ENCODE assay signal across 10 mouse cellular contexts in the genomic region with DNA sequence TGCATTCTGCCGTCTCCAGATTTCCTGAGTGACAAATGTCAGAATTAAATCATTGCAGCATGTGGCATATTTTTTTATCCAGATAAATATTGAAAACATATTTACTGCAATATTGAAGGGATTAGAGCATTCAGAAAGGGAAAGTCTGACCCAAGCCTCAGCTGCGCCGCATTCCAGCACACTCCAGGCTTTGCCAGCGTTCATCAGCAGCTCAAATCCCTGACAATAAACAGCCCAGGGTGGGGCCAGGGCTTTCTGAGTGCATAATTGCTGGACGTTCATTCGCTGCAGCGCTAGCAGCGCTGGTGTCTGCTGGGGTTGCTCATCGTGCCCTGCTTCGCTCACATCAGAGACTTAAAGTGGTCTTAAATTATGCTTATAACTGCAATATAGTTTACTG.
A peak's percentile ranks its signal among the peaks of the same experiment; 100 is the strongest.
DNase-seq lines count a peak whose midpoint lies in the region; ATAC-seq and TF ChIP-seq lines count a peak whose summit lies in the region.
"Had no signal": no experiment of that assay in that cellular context is flagged by ENCODE, and none has a peak within 500 bp of the region (broad histone marks: within the 10 kb centered on the region; RNA-seq: fewer than 3 reads in every experiment).

No protein-coding gene starts in this region.

- no peak for DNase-seq in heart, adult 11 months
- DNase-seq in urinary bladder, postnatal 14 days (ENCODE audit: low spot score): peak; percentile 27
- DNase-seq in urinary bladder, postnatal 10 days (ENCODE audit: low spot score): no peak
- peak; percentile 35 for DNase-seq in limb, embryonic 14.5 days (ENCODE audit: low spot score)
- DNase-seq in stomach, postnatal 0 days (ENCODE audit: low spot score): peak; percentile 14
- DNase-seq in frontal cortex, postnatal 36 days (ENCODE audit: low spot score in 2 of 2): no peak
- no peak for DNase-seq in right cerebral cortex, postnatal 10 days (ENCODE audit: low spot score in 2 of 2)
- DNase-seq: kidney, adult 11 months had no signal

- no peak for ATAC-seq in heart, embryonic 15.5 days (replicated peaks; ENCODE audit: insufficient number of reproducible peaks, insufficient read depth, low FRiP score, low read depth)
- no peak for ATAC-seq in limb, embryonic 14.5 days (ENCODE audit: low FRiP score, low read depth)
- no peak for ATAC-seq in stomach, postnatal 0 days (ENCODE audit: low FRiP score, low TSS enrichment)

- H3K9ac ChIP-seq in heart, embryonic 15.5 days: no peak overlapping the region
- H3K9ac ChIP-seq in limb, embryonic 14.5 days (ENCODE audit: low read depth, low read length, severe bottlenecking): no peak overlapping the region
- H3K9ac ChIP-seq in stomach, postnatal 0 days (ENCODE audit: low read length): no peak overlapping the region
- H3K9ac ChIP-seq: neural tube, embryonic 12.5 days had no signal

- H3K9me3 ChIP-seq in heart, embryonic 15.5 days (replicated peaks): no peaks in the 10 kb centered on the region
- H3K9me3 ChIP-seq in limb, embryonic 14.5 days (ENCODE audit: control insufficient read depth, low read length): no peaks in the 10 kb centered on the region; the same call in 1 of the 2 replicates
- H3K9me3 ChIP-seq in stomach, postnatal 0 days (ENCODE audit: control insufficient read depth, low read length): no peaks in the 10 kb centered on the region
- H3K9me3 ChIP-seq: neural tube, embryonic 12.5 days had no signal

- no peak for TF ChIP-seq EP300 in stomach, postnatal 0 days (optimal IDR thresholded peaks at IDR 0.05)

- no peaks in the 10 kb centered on the region; the same call in 1 of the 2 replicates for H3K4me1 ChIP-seq in heart, embryonic 15.5 days (replicated peaks)
- peaks cover 7% of the 10 kb centered on the region; the same call in 1 of the 2 replicates for H3K4me1 ChIP-seq in limb, embryonic 14.5 days (ENCODE audit: control insufficient read depth, insufficient read depth, low read length)
- no peaks in the 10 kb centered on the region for H3K4me1 ChIP-seq in stomach, postnatal 0 days (replicated peaks; ENCODE audit: control insufficient read depth, insufficient read depth)
- H3K4me1 ChIP-seq: neural tube, embryonic 12.5 days had no signal

- no peak for TF ChIP-seq POLR2A in limb, embryonic 14.5 days (IDR thresholded peaks at IDR 0.05; ENCODE audit: borderline replicate concordance, extremely low read depth, insufficient read depth, insufficient read length)

- H3K4me3 ChIP-seq in heart, embryonic 15.5 days: 0 out of 2 replicates have a peak overlapping the region, but pooled peaks have one; percentile 5
- H3K4me3 ChIP-seq in limb, embryonic 14.5 days (replicated peaks; ENCODE audit: low read length): no peak overlapping the region
- no peak overlapping the region for H3K4me3 ChIP-seq in stomach, postnatal 0 days (ENCODE audit: low read depth, low read length)
- H3K4me3 ChIP-seq: neural tube, embryonic 12.5 days had no signal

- no peaks in the 10 kb centered on the region for H3K36me3 ChIP-seq in heart, embryonic 15.5 days
- H3K36me3 ChIP-seq in limb, embryonic 14.5 days (ENCODE audit: control insufficient read depth, insufficient read depth, low read length): no peaks in the 10 kb centered on the region
- H3K36me3 ChIP-seq in stomach, postnatal 0 days (ENCODE audit: control insufficient read depth, insufficient read depth, low read length): no peaks in the 10 kb centered on the region
- H3K36me3 ChIP-seq: neural tube, embryonic 12.5 days had no signal

- TF ChIP-seq CTCF in stomach, postnatal 0 days (IDR thresholded peaks at IDR 0.05; ENCODE audit: low read depth): no peak

- 51% methylated on average over 10 of the region's 10 CpGs for WGBS in heart, embryonic 15.5 days
- 19% methylated on average over 10 of the region's 10 CpGs for WGBS in limb, embryonic 14.5 days
- WGBS in stomach, postnatal 0 days: 37% methylated on average over 10 of the region's 10 CpGs

- H3K27ac ChIP-seq in heart, embryonic 15.5 days: no peak overlapping the region
- peak overlapping the region; percentile 33; the same call in 1 of the 2 replicates for H3K27ac ChIP-seq in limb, embryonic 14.5 days (replicated peaks; ENCODE audit: low read depth, low read length)
- H3K27ac ChIP-seq in stomach, postnatal 0 days (replicated peaks): no peak overlapping the region
- H3K27ac ChIP-seq: neural tube, embryonic 12.5 days had no signal

- peak overlapping the region; percentile 29; the same call in 1 of the 2 replicates for H3K4me2 ChIP-seq in heart, embryonic 15.5 days
- peak overlapping the region; percentile 41 for H3K4me2 ChIP-seq in limb, embryonic 14.5 days (replicated peaks; ENCODE audit: low read depth, low read length, severe bottlenecking)
- H3K4me2 ChIP-seq in stomach, postnatal 0 days (replicated peaks; ENCODE audit: low read depth): peak overlapping the region; percentile 21; the same call in 1 of the 2 replicates
- H3K4me2 ChIP-seq: neural tube, embryonic 12.5 days had no signal

- no peaks in the 10 kb centered on the region for H3K27me3 ChIP-seq in heart, embryonic 15.5 days
- H3K27me3 ChIP-seq in limb, embryonic 14.5 days (ENCODE audit: control insufficient read depth, insufficient read depth, low read length): no peaks in the 10 kb centered on the region
- H3K27me3 ChIP-seq in stomach, postnatal 0 days (ENCODE audit: control insufficient read depth, insufficient read depth, low read length): no peaks in the 10 kb centered on the region
- H3K27me3 ChIP-seq: neural tube, embryonic 12.5 days had no signal

Comparison
In these comparisons a context has a peak if more than half of its experiments do, and no peak if none do; other contexts are left out.
1. DNase-seq: peak in urinary bladder, postnatal 14 days (single experiment), limb, embryonic 14.5 days (single experiment) and stomach, postnatal 0 days (single experiment); none in heart, adult 11 months (single experiment), urinary bladder, postnatal 10 days (single experiment), frontal cortex, postnatal 36 days (0 of 2) and right cerebral cortex, postnatal 10 days (0 of 2).
2. Peak in every context shown above with its lines, with median percentiles within 50 percentile points of each other: H3K4me2 ChIP-seq.